ENCODE assay signal across 8 mouse cellular contexts in the genomic region with DNA sequence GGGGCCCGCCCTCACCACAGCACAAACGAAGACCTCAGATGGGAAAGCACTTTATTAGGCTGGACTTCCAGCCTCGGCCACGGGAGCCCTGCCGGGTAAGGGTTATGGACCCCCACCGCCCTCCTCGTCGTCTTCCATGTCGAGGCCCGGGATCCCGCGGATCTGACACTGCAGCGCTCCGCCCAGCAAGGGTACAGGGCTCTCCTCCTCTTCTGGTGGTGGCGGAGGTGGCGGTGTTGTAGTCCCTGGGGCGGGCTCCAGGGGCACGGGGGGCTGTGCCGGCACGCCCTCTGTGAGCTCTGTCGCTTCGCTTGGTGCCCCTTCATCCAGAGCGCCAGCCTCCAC. TPM values are rescaled to one million over a fixed set of nuclear protein-coding genes. Genes with fewer than 3 reads are reported as not detected.
DNase-seq lines count a peak whose midpoint lies in the region; ATAC-seq lines count a peak whose summit lies in the region.

No protein-coding gene starts in this region.

- H3K4me3 ChIP-seq in kidney, embryonic 15.5 days (replicated peaks), result peak overlapping the region; percentile 98

- H3K36me3 ChIP-seq in kidney, embryonic 15.5 days, result peaks cover 59% of the 10 kb centered on the region

- WGBS in kidney, embryonic 15.5 days, result 0% methylated on average over 23 of the region's 23 CpGs

- no peak for DNase-seq in kidney, postnatal 10 days
- DNase-seq in c-Kit-positive CD71-negative TER-119-negative erythroid progenitor cells, embryonic 14.5 days (ENCODE audit: low read depth), result peak; percentile 62
- DNase-seq in embryo, embryonic 10.5 days (ENCODE audit: low spot score), result no peak
- no peak for DNase-seq in embryo, embryonic 10 days (ENCODE audit: low spot score)
- DNase-seq in embryo, embryonic 9.5 days (ENCODE audit: extremely low spot score), result no peak

- H3K27ac ChIP-seq in kidney, embryonic 15.5 days, result peak overlapping the region; percentile 99

- H3K27me3 ChIP-seq in kidney, embryonic 15.5 days, result no peaks in the 10 kb centered on the region

- peaks cover 32% of the 10 kb centered on the region for H3K4me1 ChIP-seq in kidney, embryonic 15.5 days

- ATAC-seq in kidney, embryonic 15.5 days (replicated peaks; ENCODE audit: low FRiP score), result peak; percentile 78
- peak; percentile 44 for ATAC-seq in inflammation-experienced regulatory T-cells, adult 6 months
- peak; percentile 15 for ATAC-seq in monocyte, adult 5-6 weeks (replicated peaks; ENCODE audit: insufficient number of reproducible peaks, low FRiP score, low TSS enrichment, poor library complexity, severe bottlenecking)

- H3K4me2 ChIP-seq in kidney, embryonic 15.5 days, result peak overlapping the region; percentile 87

- H3K9ac ChIP-seq in kidney, embryonic 15.5 days, result peak overlapping the region; percentile 68

- no peaks in the 10 kb centered on the region for H3K9me3 ChIP-seq in kidney, embryonic 15.5 days (replicated peaks)

RNA-seq across cellular contexts. Expression of a gene that starts 0.3 kb away (rescaled TPM):
- polyA plus RNA-seq in kidney, embryonic 15.5 days (2015; fragmentation: Nextera tagmentation; extraction: Ambion mirVana), result 117 and 119 TPM in 2 replicates
- 100 to 1,000 TPM; 122 to 190 (median 146) TPM for polyA plus RNA-seq in inflammation-experienced regulatory T-cells, adult 6 months (2017; shearing (Covaris generic))
- total RNA-seq in monocyte, adult 5-6 weeks (2017), result 203 to 241 TPM (median 213 TPM) in 3 replicates

RNA-seq across cellular contexts. Expression of a gene that starts 29.0 kb away (rescaled TPM):
- 109 and 128 TPM in 2 replicates for polyA plus RNA-seq in kidney, embryonic 15.5 days (2015; fragmentation: Nextera tagmentation; extraction: Ambion mirVana)
- 10 to 100 TPM; 31.9 to 78.6 (median 57.6) TPM for polyA plus RNA-seq in inflammation-experienced regulatory T-cells, adult 6 months (2017; shearing (Covaris generic))
- 111 to 195 TPM (median 157 TPM) in 3 replicates for total RNA-seq in monocyte, adult 5-6 weeks (2017)

RNA-seq across cellular contexts. Expression of a gene that starts 36.8 kb away (rescaled TPM):
- polyA plus RNA-seq in kidney, embryonic 15.5 days (2015; fragmentation: Nextera tagmentation; extraction: Ambion mirVana), result 100 and 101 TPM in 2 replicates
- polyA plus RNA-seq in inflammation-experienced regulatory T-cells, adult 6 months (2017; shearing (Covaris generic)), result 10 to 100 TPM; 58.7 to 77.4 (median 72.6) TPM
- total RNA-seq in monocyte, adult 5-6 weeks (2017), result 35.0 to 93.9 TPM (median 47.1 TPM) in 3 replicates

Comparison
In these comparisons a context has a peak if more than half of its experiments do, and no peak if none do; other contexts are left out.
1. ATAC-seq: peak in every context shown above with its lines; median percentile 78 in kidney, embryonic 15.5 days; 44 in inflammation-experienced regulatory T-cells, adult 6 months; 15 in monocyte, adult 5-6 weeks.